Mouse (Mus musculus) erythroblast, adult 5-6 weeks (primary cell): ENCODE results near the gene H2afj. TPM values are rescaled to one million over a fixed set of nuclear protein-coding genes. Genes with fewer than 3 reads are reported as not detected.
A peak's percentile ranks its signal among the peaks of the same experiment; 100 is the strongest.

Experiments
- ATAC-seq: replicated peaks from 2 replicates; pipeline ENCODE4 v1.8.0; 2016; ENCODE audit warnings: moderate number of reproducible peaks, mild to moderate bottlenecking, moderate TSS enrichment, inconsistent platforms; ENCODE audit not compliant: poor library complexity, low FRiP score, severe bottlenecking
- total RNA-seq, 2 experiments: library from RNA; stranded (forward) in 1 of 2; stranded (reverse) in 1 of 2; fragments of 150-400 nt in 1 of 2; fragments of 200-764, 138-1000 nt in 1 of 2; gene quantifications; 2 replicates each; pipeline versions ENCODE4 v1.2.3 to v1.2.4; 2015 to 2017; ENCODE audit warnings: low replicate concordance in 2 of 2

Gene H2afj
- total RNA-seq (2015; ENCODE audit: low replicate concordance) (20.9 and 21.9 TPM in 2 replicates), total RNA-seq (2017; ENCODE audit: low replicate concordance) (26.2 and 40.1 TPM in 2 replicates)

- ATAC-seq = peak; percentile 73
Observed at GRCm38 (mm10) chr6:136808014-136808417, at the start of gene H2afj. TSS of gene H2afj (plus strand) at chr6:136808244.

GRCm38 (mm10) chr6:136763912-136764311 is 44.1 kb upstream of the H2afj start:
- ATAC-seq = no peak

DNA sequence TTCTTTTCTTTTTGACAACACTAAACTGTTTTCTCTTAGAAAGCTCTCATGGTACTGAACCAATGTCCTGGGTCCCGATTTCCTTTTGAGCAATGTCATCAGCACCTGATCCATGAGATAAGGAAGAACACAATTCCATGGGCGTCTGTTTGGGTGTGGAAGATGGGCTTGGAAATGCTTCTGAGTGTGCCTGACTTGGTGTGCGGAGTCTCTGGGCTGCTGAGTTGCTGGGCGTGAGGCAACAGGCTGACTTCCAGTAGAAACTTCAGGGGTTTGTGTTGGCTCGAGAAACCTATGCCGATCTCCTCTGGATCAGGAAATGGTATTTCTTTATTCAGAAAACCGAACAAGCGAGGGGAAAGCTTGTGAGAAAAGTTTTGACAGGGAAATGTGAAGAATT is 38.9 kb upstream of the H2afj start:
- ATAC-seq = no peak

DNA sequence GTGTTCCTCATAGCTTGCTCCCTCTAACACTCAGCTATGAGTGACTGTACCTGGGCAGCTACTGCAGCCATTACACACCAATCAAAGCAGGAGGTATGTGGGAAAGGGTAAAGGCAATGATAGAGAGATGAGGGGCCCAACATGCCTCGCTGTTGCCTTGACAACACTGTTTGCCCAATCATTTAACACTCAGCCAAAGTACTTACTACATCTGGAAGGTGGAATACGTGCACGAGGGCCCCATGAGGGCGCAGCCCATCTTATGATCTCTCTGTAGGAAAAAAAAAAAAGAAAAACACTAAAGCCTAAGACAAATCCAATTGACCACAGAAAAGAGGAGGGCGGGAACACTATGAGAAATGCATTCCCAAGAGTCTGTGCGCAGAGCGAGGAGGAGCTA is 38.2 kb upstream of the H2afj start:
- ATAC-seq = no peak

GRCm38 (mm10) chr6:136776392-136776791 is 31.7 kb upstream of the H2afj start:
- no peak for ATAC-seq

DNA sequence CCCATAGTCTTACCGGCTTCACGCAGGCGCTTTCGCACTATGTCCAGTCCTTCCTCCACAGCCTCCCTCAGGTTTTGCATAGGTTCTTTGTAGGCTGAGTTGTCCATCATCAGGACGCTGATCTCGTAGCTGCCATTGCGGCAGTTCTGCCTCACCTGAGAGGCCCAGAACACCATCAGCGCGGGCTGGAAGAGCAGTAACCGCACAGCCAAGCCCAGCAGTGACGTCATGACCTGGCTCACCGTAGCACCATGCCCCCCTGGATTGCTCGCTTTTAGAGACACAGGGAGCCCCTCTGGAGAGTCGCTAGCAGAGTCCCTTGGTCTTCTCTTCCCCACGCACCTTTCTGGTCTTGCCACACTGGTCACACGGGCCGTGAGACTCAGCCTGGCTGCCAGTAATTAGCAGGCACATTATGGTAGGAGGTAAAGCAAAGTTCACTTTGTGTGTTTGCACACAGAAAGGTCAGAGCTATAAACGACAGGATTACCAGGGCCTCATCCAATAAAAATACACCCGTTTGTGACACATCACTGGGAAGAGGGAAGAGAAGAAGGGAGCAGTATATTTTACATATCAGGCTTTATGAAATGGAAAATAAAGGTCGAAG is 26.6 kb upstream of the H2afj start, which contains the start of gene Gucy2c:
Gucy2c (minus strand) TSS at position 389 of the 610 bp plus-strand sequence.
- ATAC-seq = no peak

- ATAC-seq = no peak
Observed at GRCm38 (mm10) chr6:136782146-136782545, 25.9 kb upstream of the H2afj start.

GRCm38 (mm10) chr6:136782761-136783160 is 25.3 kb upstream of the H2afj start:
- no peak for ATAC-seq

DNA sequence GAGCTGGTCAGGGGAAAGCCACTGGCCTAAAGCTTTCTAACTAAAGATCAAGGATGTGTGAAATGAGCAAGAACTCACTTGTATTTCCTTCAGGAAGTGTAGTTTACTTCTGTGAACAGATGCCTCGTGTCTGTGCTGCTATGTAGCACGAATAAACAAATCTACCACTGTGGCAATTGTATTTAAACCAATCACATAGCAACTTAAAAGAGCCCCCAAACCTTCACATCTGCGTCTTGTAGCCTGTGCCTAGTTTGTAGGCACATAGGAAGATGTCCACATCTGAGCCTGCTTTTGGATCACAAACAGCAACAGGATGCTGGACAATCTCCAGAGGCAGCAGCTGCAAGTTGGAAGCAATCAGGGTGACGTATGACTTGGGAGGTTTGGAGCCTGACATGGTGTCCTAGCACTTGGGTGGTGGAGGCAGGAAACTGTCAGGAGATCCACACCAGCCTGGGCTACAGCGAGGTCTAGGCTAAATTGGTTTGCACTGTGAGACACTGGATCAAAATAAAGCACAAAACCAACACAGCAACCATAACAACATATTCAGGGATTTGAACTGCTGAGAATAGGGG is 18.6 kb upstream of the H2afj start:
- no peak for ATAC-seq

- no peak for ATAC-seq
Observed at GRCm38 (mm10) chr6:136792884-136793758, 14.9 kb upstream of the H2afj start.

GRCm38 (mm10) chr6:136793831-136794525 is 14.1 kb upstream of the H2afj start:
- no peak for ATAC-seq

GRCm38 (mm10) chr6:136795110-136795509 is 12.9 kb upstream of the H2afj start:
- ATAC-seq = no peak

DNA sequence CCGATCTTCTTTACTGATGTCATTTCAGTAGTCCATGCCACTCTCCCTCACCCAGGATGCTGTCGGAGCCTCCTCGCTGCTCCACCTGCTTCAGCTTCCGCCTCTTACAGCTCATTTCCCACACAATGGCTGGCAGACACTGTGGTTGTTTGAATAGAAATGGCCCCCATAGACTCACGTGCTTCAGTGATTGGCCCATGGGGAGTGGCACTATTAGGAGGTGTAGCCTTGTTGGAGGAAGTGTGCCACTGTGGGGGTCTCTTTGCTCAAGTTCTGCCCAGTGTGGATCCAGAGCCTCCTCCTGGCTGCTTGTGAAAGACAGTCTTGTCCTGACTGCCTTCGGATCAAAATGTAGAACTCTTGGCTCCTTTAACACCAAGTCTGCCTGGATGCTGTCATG is 12.2 kb upstream of the H2afj start:
- ATAC-seq = no peak

GRCm38 (mm10) chr6:136797874-136798693 is 10.0 kb upstream of the H2afj start:
- ATAC-seq = peak; percentile 85

GRCm38 (mm10) chr6:136800710-136801109 is 7.3 kb upstream of the H2afj start:
- ATAC-seq = no peak

- ATAC-seq = no peak
Observed at GRCm38 (mm10) chr6:136801274-136801673, 6.8 kb upstream of the H2afj start.

GRCm38 (mm10) chr6:136803093-136803738 is 4.8 kb upstream of the H2afj start:
- ATAC-seq = peak; percentile 14

DNA sequence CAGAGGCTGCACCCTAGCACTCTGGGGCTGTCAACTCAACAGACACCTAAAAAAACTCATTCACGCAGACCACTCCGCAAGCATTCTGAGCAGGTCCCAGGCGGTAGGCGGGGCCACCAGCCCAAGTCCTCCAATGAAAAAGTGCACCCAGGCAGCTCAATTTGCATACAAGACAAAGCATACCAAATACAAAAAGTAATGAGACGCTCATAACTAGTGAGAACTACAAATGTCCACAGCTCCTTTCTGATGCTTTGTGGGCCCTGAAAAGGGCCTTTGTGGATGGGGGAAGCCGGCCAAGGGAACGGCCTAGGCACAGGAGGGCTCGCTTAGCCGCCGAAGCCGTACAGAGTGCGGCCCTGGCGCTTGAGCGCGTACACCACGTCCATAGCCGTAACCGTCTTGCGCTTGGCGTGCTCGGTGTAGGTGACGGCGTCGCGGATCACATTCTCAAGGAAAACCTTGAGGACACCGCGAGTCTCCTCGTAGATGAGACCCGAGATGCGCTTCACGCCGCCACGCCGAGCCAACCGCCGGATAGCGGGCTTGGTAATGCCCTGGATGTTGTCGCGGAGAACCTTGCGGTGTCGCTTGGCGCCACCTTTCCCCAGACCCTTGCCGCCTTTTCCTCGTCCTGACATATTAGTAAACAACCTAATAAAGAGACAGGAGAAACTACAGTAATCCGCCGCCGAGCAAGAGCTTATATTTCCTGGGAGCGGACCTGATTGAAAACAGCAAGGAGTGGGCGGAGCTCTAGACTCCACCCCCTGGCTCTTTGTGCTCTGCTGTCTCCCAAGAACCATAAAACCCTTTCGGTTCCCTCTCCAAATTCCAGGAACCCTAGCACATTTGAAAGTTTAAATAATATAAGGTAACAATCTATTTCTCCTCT is 4.1 kb upstream of the H2afj start, which contains the start of gene Hist4h4:
Hist4h4 (minus strand) TSS at position 677 of the 895 bp plus-strand sequence.
- peak; percentile 65 for ATAC-seq
